Mouse (Mus musculus) megakaryocyte, adult 5-6 weeks (primary cell): Measurements from ENCODE around the gene Pecam1. TPM values are rescaled to one million over a fixed set of nuclear protein-coding genes. Genes with fewer than 3 reads are reported as not detected.

ENCODE experiments used
- total RNA-seq, 2 experiments: library from RNA; stranded (forward) in 1 of 2; stranded (reverse) in 1 of 2; fragments of 153-499, 151-499 nt in 1 of 2; fragments of 221-1000, 200-1000 nt in 1 of 2; gene quantifications; 2 replicates each; pipeline versions ENCODE4 v1.2.3 to v1.2.4; 2015 to 2017

The Pecam1 gene
- total RNA-seq, 2 experiments from 2014 or later: 22.6 to 26.2 TPM

Other genes starting within 250 kb of the Pecam1 start
- 27.4 and 30.3 TPM in 2 replicates for gene Tex2, start 137.2 kb downstream of the Pecam1 start, total RNA-seq (2015)
- gene Tex2, start 137.2 kb downstream of the Pecam1 start, total RNA-seq (2017): 39.8 and 43.5 TPM in 2 replicates
- 195 and 212 TPM in 2 replicates for gene Milr1, start 598 bp upstream of the Pecam1 start, total RNA-seq (2015)
- gene Milr1, start 598 bp upstream of the Pecam1 start, total RNA-seq (2017): 204 and 237 TPM in 2 replicates
- gene Polg2, start 28.9 kb upstream of the Pecam1 start, total RNA-seq (2015): 11.6 and 13.3 TPM in 2 replicates
- 7.8 and 11.1 TPM in 2 replicates for gene Polg2, start 28.9 kb upstream of the Pecam1 start, total RNA-seq (2017)
- gene Ddx5, start 38.6 kb upstream of the Pecam1 start, total RNA-seq (2015): 755 and 789 TPM in 2 replicates
- gene Ddx5, start 38.6 kb upstream of the Pecam1 start, total RNA-seq (2017): 996 and 1,155 TPM in 2 replicates
- 15.8 and 16.5 TPM in 2 replicates for gene Cep95, start 38.6 kb upstream of the Pecam1 start, total RNA-seq (2015)
- 12.2 and 18.6 TPM in 2 replicates for gene Cep95, start 38.6 kb upstream of the Pecam1 start, total RNA-seq (2017)
- 27.0 and 28.6 TPM in 2 replicates for gene Smurf2, start 170.1 kb upstream of the Pecam1 start, total RNA-seq (2015)
- gene Smurf2, start 170.1 kb upstream of the Pecam1 start, total RNA-seq (2017): 34.1 and 38.5 TPM in 2 replicates
- 355 and 377 TPM in 2 replicates for gene Kpna2, start 248.9 kb upstream of the Pecam1 start, total RNA-seq (2015)
- 262 and 286 TPM in 2 replicates for gene Kpna2, start 248.9 kb upstream of the Pecam1 start, total RNA-seq (2017)